Mouse (Mus musculus) CH12.LX (cell line): ENCODE measurements at regions not wholly inside any gene's neighbourhood (a gene's known extent, or its start where the extent isn't known, plus 50 kb on each side); places are given as distances from the start of the nearest gene placed in this dataset.

Source experiments
- DNase-seq: peaks from one replicate; pipeline ENCODE4 v3.0.0-alpha.2; 2013; ENCODE audit errors: extremely low read depth
- H3K27ac ChIP-seq: 2 replicates; pipeline ENCODE4 v1.5.1; 2012; ENCODE audit warnings: low read depth, mild to moderate bottlenecking, control low read depth, moderate library complexity; ENCODE audit not compliant: insufficient read depth
- H3K27me3 ChIP-seq: replicated peaks from 2 replicates; pipeline ENCODE3; 2012; ENCODE audit warnings: inconsistent platforms
- H3K36me3 ChIP-seq, 2 experiments: replicated peaks in 1 of 2; 2 replicates each; pipeline versions ENCODE3 to v1.6.1; 2012; ENCODE audit warnings: inconsistent platforms in 1 of 2, low read length in 1 of 2, mild to moderate bottlenecking in 1 of 2, mixed read lengths in 1 of 2, moderate library complexity in 1 of 2; ENCODE audit not compliant: control insufficient read depth in 1 of 2, insufficient read depth in 1 of 2
- H3K4me1 ChIP-seq, 2 experiments: 2 replicates each; pipeline ENCODE4 v1.6.1; 2012; ENCODE audit warnings: inconsistent platforms in 1 of 2, moderate library complexity in 1 of 2; ENCODE audit not compliant: insufficient read depth in 2 of 2, control insufficient read depth in 1 of 2
- H3K4me2 ChIP-seq: 2 replicates; pipeline ENCODE4 v1.6.1; 2012; ENCODE audit warnings: low read depth, mild to moderate bottlenecking, control low read depth; ENCODE audit not compliant: poor library complexity, insufficient read depth, severe bottlenecking
- H3K4me3 ChIP-seq, 3 experiments: fragments of 150-350 bp in 1 of 3; sonication (generic) in 1 of 3; replicated peaks in 1 of 3; 2 replicates each; pipeline versions ENCODE3 to v1.5.1; 2011 to 2012; ENCODE audit warnings: low read depth in 2 of 3, low read length in 2 of 3, mild to moderate bottlenecking in 2 of 3, moderate library complexity in 2 of 3, control low read depth in 1 of 3, improper control_type of control experiment in 1 of 3, inconsistent platforms in 1 of 3, mixed read lengths in 1 of 3; ENCODE audit not compliant: poor library complexity in 1 of 3
- H3K79me2 ChIP-seq: replicated peaks from 2 replicates; pipeline ENCODE4 v1.6.1; 2012; ENCODE audit warnings: mild to moderate bottlenecking, moderate library complexity; ENCODE audit not compliant: control insufficient read depth, poor library complexity, insufficient read depth, severe bottlenecking; ENCODE audit errors: extremely low read depth
- H3K9ac ChIP-seq: 2 replicates; pipeline ENCODE4 v1.6.1; 2012; ENCODE audit warnings: low read depth, mild to moderate bottlenecking, control low read depth, moderate library complexity; ENCODE audit not compliant: insufficient read depth
- H3K9me3 ChIP-seq: replicated peaks from 2 replicates; pipeline ENCODE3; 2012; ENCODE audit warnings: low read length, inconsistent platforms, mixed read lengths
- BHLHE40 ChIP-seq: IDR thresholded peaks from 2 replicates; pipeline ENCODE4 v1.6.1; 2011; ENCODE audit warnings: mild to moderate bottlenecking, low read depth, low read length, improper control_type of control experiment
- CHD2 ChIP-seq: IDR thresholded peaks from 2 replicates; pipeline ENCODE4 v1.6.1; 2011; ENCODE audit warnings: low read length, improper control_type of control experiment
- CTCF ChIP-seq, 2 experiments: IDR thresholded peaks in 1 of 2; conservative IDR thresholded peaks in 1 of 2; 2 replicates each; pipeline ENCODE4 v1.5.1; 2011 to 2012; ENCODE audit warnings: low read depth in 2 of 2, low read length in 2 of 2, improper control_type of control experiment in 1 of 2, inconsistent platforms in 1 of 2, mild to moderate bottlenecking in 1 of 2, moderate library complexity in 1 of 2
- ELF1 ChIP-seq: IDR thresholded peaks from 2 replicates; pipeline ENCODE4 v1.6.1; 2014; ENCODE audit warnings: low read depth, mild to moderate bottlenecking, inconsistent platforms, low read length, improper control_type of control experiment
- EP300 ChIP-seq: IDR thresholded peaks from 2 replicates; pipeline ENCODE4 v1.6.1; 2011; ENCODE audit warnings: low read length, improper control_type of control experiment
- GABPA ChIP-seq: IDR thresholded peaks from 2 replicates; pipeline ENCODE4 v1.6.1; 2012; ENCODE audit warnings: low read depth, low read length, improper control_type of control experiment, inconsistent platforms; ENCODE audit not compliant: insufficient replicate concordance
- HCFC1 ChIP-seq: IDR thresholded peaks from 2 replicates; pipeline ENCODE4 v1.6.1; 2012; ENCODE audit warnings: low read depth, mild to moderate bottlenecking, inconsistent platforms, low read length, improper control_type of control experiment
- JUN ChIP-seq: IDR thresholded peaks from 2 replicates; pipeline ENCODE4 v1.6.1; 2011; ENCODE audit warnings: low read depth, mild to moderate bottlenecking, low read length, improper control_type of control experiment, moderate library complexity; ENCODE audit not compliant: insufficient read depth
- MAFK ChIP-seq: IDR thresholded peaks from 2 replicates; pipeline ENCODE4 v1.6.1; 2011; ENCODE audit warnings: low read length, improper control_type of control experiment; ENCODE audit not compliant: insufficient replicate concordance
- MAX ChIP-seq: IDR thresholded peaks from 2 replicates; pipeline ENCODE4 v1.6.1; 2011; ENCODE audit warnings: low read length, improper control_type of control experiment
- MAZ ChIP-seq: IDR thresholded peaks from 2 replicates; pipeline ENCODE4 v1.6.1; 2012; ENCODE audit warnings: low read depth, mild to moderate bottlenecking, inconsistent platforms, low read length, improper control_type of control experiment, moderate library complexity
- MXI1 ChIP-seq: IDR thresholded peaks from 2 replicates; pipeline ENCODE4 v1.6.1; 2011; ENCODE audit warnings: mild to moderate bottlenecking, low read depth, low read length, improper control_type of control experiment
- MYC ChIP-seq: IDR thresholded peaks from 2 replicates; pipeline ENCODE4 v1.6.1; 2011; ENCODE audit warnings: low read depth, mild to moderate bottlenecking, improper control_type of control experiment, low read length
- NELFE ChIP-seq: IDR thresholded peaks from 2 replicates; pipeline ENCODE4 v1.6.1; 2011; ENCODE audit warnings: low read depth, low read length, improper control_type of control experiment
- RAD21 ChIP-seq: IDR thresholded peaks from 2 replicates; pipeline ENCODE4 v1.6.1; 2011; ENCODE audit warnings: low read depth, mild to moderate bottlenecking, low read length, improper control_type of control experiment, moderate library complexity
- RCOR1 ChIP-seq: conservative IDR thresholded peaks from 2 replicates; pipeline ENCODE4 v1.6.1; 2012; ENCODE audit warnings: low read depth, mild to moderate bottlenecking, inconsistent platforms, low read length, improper control_type of control experiment
- TBP ChIP-seq: conservative IDR thresholded peaks from 2 replicates; pipeline ENCODE4 v1.6.1; 2011; ENCODE audit warnings: low read depth, low read length, improper control_type of control experiment
- TCF12 ChIP-seq: IDR thresholded peaks from 2 replicates; pipeline ENCODE4 v1.6.1; 2014; ENCODE audit warnings: low read depth, mild to moderate bottlenecking, inconsistent platforms, low read length, improper control_type of control experiment
- UBTF ChIP-seq: IDR thresholded peaks from 2 replicates; pipeline ENCODE4 v1.6.1; 2012; ENCODE audit warnings: low read depth, mild to moderate bottlenecking, inconsistent platforms, low read length, improper control_type of control experiment, moderate library complexity
- USF1 ChIP-seq: IDR thresholded peaks from 2 replicates; pipeline ENCODE4 v1.6.1; 2014; ENCODE audit warnings: low read depth, mild to moderate bottlenecking, inconsistent platforms, low read length, improper control_type of control experiment
- ZC3H11A ChIP-seq: IDR thresholded peaks from 2 replicates; pipeline ENCODE4 v1.6.1; 2012; ENCODE audit warnings: low read depth, mild to moderate bottlenecking, inconsistent platforms, low read length, improper control_type of control experiment
- ZKSCAN1 ChIP-seq: IDR thresholded peaks from 2 replicates; pipeline ENCODE4 v1.6.1; 2012; ENCODE audit warnings: low read depth, inconsistent platforms, low read length, improper control_type of control experiment, borderline replicate concordance
- ZNF384 ChIP-seq: IDR thresholded peaks from 2 replicates; pipeline ENCODE4 v1.6.1; 2012; ENCODE audit warnings: low read depth, low read length, improper control_type of control experiment, inconsistent platforms
- dilution Hi-C: fragments of 300-500 bp; cut with MboI; formaldehyde crosslinking; loops from 2 replicates; pipeline ENCODE4 v1.14.3; 2020; ENCODE audit warnings: low sequenced_read_pairs; ENCODE audit not compliant: extremely low pct_unique_long_range_greater_than_20kb, extremely low pct_ligation_motif_present
- in situ Hi-C: fragments of 300-500 bp; cut with MboI; formaldehyde crosslinking; loops from 3 replicates; pipeline ENCODE4 v1.14.3; 2019; ENCODE audit warnings: low sequenced_read_pairs, low pct_ligation_motif_present, low pct_unique_long_range_greater_than_20kb, mixed read lengths

DNA sequence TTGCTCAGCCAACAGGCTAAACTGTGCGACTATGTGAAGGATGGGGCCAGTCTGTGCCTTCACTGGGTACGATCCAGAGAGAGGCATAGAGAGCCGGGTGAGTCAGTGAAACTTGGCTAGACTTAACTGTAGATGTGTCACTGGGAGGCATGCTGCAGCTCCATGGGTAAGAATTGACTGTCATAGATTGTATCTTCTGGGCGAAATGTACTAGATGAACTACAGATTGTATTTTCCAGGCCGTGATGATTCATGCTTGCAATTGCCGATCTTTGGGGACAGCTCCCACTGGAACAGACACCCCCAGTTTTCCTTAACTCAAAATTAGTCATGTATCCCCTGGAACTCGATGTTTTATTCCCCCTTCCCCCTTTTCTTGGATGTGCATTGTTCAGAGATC is 84.5 kb upstream of the Arrdc4 start:
- H3K27me3 ChIP-seq, result no peaks in the 10 kb centered on the region
- TF ChIP-seq JUN (no peak), ZC3H11A (no peak), RAD21 (no peak), MAX (no peak), USF1 (no peak), CHD2 (no peak), BHLHE40 (no peak), UBTF (no peak), MYC (no peak)
- H3K9ac ChIP-seq, result no peak overlapping the region
- H3K79me2 ChIP-seq, result no peaks in the 10 kb centered on the region
- DNase-seq, result no peak
- peaks cover 78% of the 10 kb centered on the region for H3K9me3 ChIP-seq
- no peak overlapping the region for H3K4me2 ChIP-seq
- in situ Hi-C loops (no loop called here), dilution Hi-C loops (no loop called here)
- no peaks in the 10 kb centered on the region for H3K36me3 ChIP-seq
- H3K4me1 ChIP-seq, result no peaks in the 10 kb centered on the region
- no peak overlapping the region for H3K4me3 ChIP-seq
- H3K27ac ChIP-seq, result no peak overlapping the region

DNA sequence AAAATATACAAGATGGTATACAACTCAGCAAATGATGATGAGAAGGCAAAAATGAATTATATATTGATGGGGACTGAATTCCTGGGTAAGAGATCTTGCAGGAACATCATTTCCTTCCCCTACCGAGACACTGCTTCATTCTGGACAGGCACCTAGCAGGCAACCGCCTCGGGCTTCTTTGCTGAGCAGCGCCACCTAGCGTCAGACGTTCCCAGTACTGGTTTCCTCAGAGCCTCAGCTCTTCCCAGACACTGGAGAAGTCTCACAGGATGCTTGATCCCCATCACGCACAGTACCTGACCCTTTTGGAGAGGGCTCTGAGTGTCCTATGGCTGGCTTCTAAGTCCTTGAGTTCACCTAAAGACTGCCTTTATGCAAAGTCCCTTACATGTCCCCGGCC is 80.8 kb upstream of the Arrdc4 start:
- Histone ChIP-seq H3K4me2 (no peak overlapping the region), H3K4me3 (no peak overlapping the region), H3K9me3 (peaks cover 81% of the 10 kb centered on the region), H3K27me3 (no peaks in the 10 kb centered on the region), H3K9ac (no peak overlapping the region), H3K4me1 (no peaks in the 10 kb centered on the region), H3K27ac (no peak overlapping the region), H3K79me2 (no peaks in the 10 kb centered on the region), H3K36me3 (no peaks in the 10 kb centered on the region)
- TF ChIP-seq ZNF384, result no peak
- no peak for TF ChIP-seq MAX
- TF ChIP-seq NELFE, result no peak
- TF ChIP-seq BHLHE40, result no peak
- no peak for TF ChIP-seq ZC3H11A
- no peak for TF ChIP-seq HCFC1
- in situ Hi-C loops, result no loop called here
- DNase-seq, result no peak
- dilution Hi-C loops, result no loop called here

DNA sequence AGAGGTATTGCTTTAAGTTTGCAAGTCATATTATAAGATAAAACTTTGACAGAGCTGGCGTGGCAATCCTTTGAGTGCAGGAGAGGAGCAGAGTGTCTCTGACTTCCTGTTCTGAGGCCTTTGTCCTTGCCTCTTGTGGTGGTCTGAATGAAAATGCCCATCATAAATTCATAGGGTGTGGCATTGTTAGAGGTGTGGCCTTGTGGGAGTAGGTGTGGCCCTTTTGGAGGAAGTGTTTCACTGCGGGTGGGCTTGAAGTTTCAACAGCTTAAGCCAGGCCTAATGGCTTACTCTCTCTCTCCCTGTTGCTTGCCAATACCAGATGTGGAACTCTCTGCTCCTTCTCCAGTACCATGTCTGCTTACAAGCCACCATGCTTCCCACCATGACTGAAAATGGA is 75.4 kb upstream of the Arrdc4 start:
- no peak overlapping the region for H3K27ac ChIP-seq
- H3K9ac ChIP-seq, result no peak overlapping the region
- no peaks in the 10 kb centered on the region for H3K79me2 ChIP-seq
- no peak overlapping the region for H3K4me3 ChIP-seq
- H3K27me3 ChIP-seq, result no peaks in the 10 kb centered on the region
- DNase-seq, result no peak
- H3K4me1 ChIP-seq, result no peaks in the 10 kb centered on the region
- peaks cover 74% of the 10 kb centered on the region for H3K9me3 ChIP-seq
- no peaks in the 10 kb centered on the region for H3K36me3 ChIP-seq
- H3K4me2 ChIP-seq, result no peak overlapping the region
- dilution Hi-C loops (no loop called here), in situ Hi-C loops (loop anchor here (25.0 kb wide), 1 partner anchor 237 kb away; no protein-coding TSS in a partner anchor)
- TF ChIP-seq BHLHE40 (no peak), ELF1 (no peak), RAD21 (no peak), GABPA (no peak), EP300 (no peak), CTCF (conservative IDR thresholded peaks at IDR 0.05 in 1 of 2, IDR thresholded peaks at IDR 0.05 in 1 of 2; ENCODE audit: low read depth in 2 of 2, low read length in 2 of 2) (no peak), TCF12 (no peak), ZKSCAN1 (no peak), MAX (no peak), MYC (no peak), MAZ (no peak), MAFK (no peak), TBP (no peak), RCOR1 (no peak), ZNF384 (no peak), MXI1 (no peak)
